Mouse (Mus musculus): ENCODE measurements at regions not wholly inside any gene's neighbourhood (a gene's known extent, or its start where the extent isn't known, plus 50 kb on each side); places are given as distances from the start of the nearest gene placed in this dataset.

DNA sequence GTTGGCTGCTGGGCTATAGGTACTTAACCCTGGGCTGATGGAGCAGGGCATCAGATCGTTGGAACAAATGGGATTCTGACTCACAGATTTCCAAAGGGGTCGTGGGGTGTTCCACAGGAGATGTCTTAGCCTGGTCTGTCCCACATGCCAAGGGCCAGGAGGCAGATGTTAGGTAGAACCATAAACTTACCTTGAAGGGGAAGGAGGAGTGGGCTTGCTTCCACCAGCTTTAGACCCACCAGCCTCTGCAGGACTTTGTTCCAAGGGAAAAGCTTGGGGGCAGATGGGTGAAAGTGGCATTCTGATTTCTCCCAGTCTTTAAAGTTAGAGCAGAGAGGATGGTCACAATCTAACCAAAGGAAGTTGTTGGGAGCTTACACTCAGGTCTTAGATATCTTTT is 165.7 kb upstream of the Agap1 start:
- DNase-seq (ENCODE audit: low spot score) = no peak

DNA sequence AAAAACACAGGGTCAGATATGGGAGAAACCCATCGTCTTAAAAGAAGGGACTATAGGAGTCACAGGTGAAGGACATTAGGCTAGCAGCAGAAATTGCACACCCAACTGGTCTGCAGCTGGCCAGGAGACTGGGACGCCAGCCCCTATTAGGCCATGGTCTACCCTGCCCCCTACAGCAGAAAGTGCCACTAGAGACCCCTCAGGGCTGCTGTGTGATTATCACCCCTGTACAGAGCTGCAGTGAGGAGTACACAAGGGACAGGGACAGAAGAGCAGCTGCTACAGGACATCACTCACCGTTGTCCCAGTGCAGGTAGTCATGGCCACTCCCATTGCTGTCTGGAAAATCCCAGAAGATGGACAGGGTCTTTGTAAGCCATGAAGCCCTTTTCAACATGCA is 157.9 kb upstream of the Agap1 start:
- no peak for DNase-seq (ENCODE audit: low spot score)

- DNase-seq (ENCODE audit: low spot score) = no peak
These were observed 156.8 kb upstream of the Agap1 start for GRCm38 (mm10) chr1:89297766-89298165.

DNA sequence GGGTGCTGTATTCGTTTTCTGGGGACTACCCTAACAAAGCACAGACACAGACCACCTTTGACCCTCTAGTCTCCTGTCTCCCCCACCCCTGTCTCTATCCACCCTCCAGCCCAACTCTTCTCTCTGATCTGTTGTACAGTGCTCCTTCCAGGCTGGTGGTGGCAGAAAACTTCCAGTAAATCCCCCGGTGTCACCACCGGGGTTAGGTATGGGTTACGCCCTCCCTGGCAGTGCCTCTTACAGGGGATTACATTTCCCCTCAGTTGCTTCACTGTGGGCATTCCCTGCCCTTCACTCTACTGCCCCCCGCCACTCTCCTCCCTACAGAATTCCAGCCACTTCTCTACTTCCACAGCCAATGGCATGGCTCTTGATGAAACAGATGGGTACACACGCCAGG is 153.5 kb upstream of the Agap1 start:
- DNase-seq (ENCODE audit: low spot score) = no peak

DNA sequence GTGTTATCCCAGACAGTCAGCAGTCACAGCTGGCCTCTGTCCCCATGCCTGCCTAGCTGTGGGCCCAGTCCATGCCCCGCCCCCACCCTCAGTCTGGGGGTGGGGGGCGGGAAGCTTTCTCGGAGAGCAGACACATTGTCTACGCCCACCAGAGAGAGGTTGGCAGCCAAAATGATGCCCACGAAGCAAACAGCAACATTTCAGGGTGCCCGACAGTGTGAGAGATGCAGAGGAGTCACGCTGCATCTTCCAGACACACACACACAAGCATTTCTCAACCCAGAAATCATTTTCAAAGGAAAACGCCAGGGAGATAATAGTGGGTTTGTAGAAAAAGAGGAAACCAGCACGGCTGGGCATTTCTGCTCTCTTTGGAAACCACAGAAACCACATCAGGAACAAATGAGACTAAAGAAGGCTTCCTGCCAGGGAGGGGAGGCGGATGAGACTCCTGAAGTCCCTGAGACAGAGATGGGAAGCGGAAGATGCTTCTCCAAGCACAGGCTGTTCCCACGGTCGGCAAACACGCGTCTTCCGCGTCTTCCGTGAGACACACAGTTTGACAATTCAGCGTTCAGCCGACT is 152.1 kb upstream of the Agap1 start:
- no peak for DNase-seq (ENCODE audit: low spot score)

- no peak for DNase-seq (ENCODE audit: low spot score)
These were observed 149.4 kb upstream of the Agap1 start for GRCm38 (mm10) chr1:89305171-89305570.

GRCm38 (mm10) chr1:89308788-89309187 is 145.8 kb upstream of the Agap1 start:
- DNase-seq (ENCODE audit: low spot score) = no peak

- DNase-seq (ENCODE audit: low spot score) = no peak
These were observed 141.5 kb upstream of the Agap1 start for GRCm38 (mm10) chr1:89313064-89313463.

GRCm38 (mm10) chr1:89317897-89318296 is 136.7 kb upstream of the Agap1 start:
- no peak for DNase-seq (ENCODE audit: low spot score)

- no peak for DNase-seq (ENCODE audit: low spot score)
These were observed 135.9 kb upstream of the Agap1 start for GRCm38 (mm10) chr1:89318663-89319062.

DNA sequence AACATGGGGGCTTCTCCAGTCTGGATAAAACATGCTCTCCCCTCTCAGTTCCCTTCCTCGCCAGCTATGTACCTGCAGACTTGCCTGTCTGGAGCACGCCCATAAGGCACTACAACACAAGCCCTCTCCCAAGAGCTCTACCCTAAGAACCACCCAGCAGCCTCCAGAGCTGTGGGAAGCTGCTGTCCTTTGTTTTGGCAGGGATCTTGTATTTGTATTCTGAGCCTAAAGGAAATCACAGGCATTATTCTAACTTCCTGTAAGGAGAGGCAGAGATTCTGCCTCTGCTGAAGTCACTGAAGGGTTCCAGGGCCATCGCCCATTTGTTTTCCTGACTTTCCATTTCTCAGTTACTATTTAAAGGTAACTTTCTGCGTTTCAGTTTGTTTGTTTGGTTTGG is 132.0 kb upstream of the Agap1 start:
- DNase-seq (ENCODE audit: low spot score) = no peak

DNA sequence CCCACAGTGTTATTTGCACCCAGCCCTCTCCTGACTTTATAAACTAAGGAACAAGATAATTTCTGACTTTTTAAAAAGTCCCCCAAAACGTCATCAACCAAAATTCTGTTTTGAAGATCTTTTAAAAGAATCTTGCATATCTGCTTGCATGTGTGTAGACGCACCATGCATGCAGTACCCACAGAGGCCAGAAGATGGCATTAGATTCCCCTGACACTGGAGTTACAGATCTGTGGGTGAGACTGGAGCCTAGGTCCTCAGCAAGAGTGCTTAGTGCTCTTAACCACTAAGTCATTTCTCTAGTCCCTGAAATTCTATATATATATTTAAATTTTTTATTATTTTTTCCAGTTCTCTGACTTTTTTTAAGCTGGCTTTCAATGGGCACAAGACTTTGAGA is 131.5 kb upstream of the Agap1 start:
- DNase-seq (ENCODE audit: low spot score) = no peak

DNA sequence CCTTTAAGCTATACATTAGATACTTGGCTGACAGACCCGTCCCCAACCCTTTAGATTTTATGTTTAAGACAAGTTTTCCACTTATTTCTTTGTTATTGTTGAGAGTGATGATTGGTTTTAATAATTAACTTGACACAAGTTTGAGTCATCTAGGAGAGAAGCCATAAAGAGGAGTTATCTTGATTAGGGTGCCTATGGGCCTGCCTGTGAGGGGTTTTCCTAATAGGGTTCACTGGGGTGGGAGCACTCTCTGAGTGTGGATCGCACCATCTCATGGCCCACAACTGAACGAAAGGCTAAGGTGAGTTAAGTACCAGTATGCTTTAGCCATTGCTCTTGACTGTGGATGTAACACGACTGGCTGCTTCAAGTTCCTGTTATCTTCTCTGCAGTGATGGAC is 123.3 kb upstream of the Agap1 start:
- no peak for DNase-seq (ENCODE audit: low spot score)

DNA sequence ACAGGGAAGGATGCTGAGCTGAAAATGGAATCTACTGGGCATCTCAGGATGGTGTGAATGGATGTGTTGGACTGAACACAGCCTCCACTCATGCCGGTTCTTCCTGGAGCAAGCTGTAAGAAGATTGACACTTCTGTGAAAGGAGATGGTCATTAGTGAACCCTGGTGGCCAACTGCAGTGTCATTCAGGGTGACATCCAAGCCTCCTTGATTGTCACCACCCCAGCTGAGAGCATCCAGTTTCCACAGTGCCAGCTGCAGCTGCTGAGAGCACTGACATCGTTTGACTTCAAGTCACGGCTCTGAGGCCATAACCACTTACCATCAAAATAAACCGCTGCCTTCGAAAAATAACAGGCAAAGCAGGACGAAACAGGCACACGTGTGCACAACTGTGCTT is 121.9 kb upstream of the Agap1 start:
- DNase-seq (ENCODE audit: low spot score) = no peak

GRCm38 (mm10) chr1:89337861-89338260 is 116.7 kb upstream of the Agap1 start:
- DNase-seq (ENCODE audit: low spot score) = no peak

GRCm38 (mm10) chr1:89342794-89343193 is 111.8 kb upstream of the Agap1 start:
- no peak for DNase-seq (ENCODE audit: low spot score)

- DNase-seq (ENCODE audit: low spot score) = peak; percentile 4
These were observed 110.1 kb upstream of the Agap1 start for GRCm38 (mm10) chr1:89344546-89344945.

DNA sequence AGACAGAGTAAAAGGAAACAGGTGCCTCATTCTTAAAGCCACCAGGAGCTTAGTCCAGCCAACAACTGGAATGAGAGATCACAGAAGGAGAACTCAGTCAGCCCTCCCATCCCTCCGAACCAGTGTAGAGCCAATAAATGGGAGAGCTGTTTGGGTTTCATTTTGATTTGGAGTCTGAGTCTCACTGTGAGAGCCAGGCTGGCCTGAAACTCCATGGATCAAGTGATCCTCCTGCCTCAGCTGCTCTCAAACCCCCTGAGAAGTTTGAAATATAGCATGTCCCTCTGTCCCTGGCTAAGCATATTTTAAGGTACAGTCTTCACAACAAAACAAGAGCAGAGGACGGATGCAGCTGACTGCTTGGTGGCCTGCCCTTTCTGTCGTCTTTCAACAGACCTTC is 107.3 kb upstream of the Agap1 start:
- no peak for DNase-seq (ENCODE audit: low spot score)

- DNase-seq (ENCODE audit: low spot score) = no peak
These were observed 101.7 kb upstream of the Agap1 start for GRCm38 (mm10) chr1:89352936-89353335.

- DNase-seq (ENCODE audit: low spot score) = no peak
These were observed 95.3 kb upstream of the Agap1 start for GRCm38 (mm10) chr1:89359257-89359656.

GRCm38 (mm10) chr1:89364547-89365305 is 89.9 kb upstream of the Agap1 start:
- DNase-seq (ENCODE audit: low spot score) = no peak

DNA sequence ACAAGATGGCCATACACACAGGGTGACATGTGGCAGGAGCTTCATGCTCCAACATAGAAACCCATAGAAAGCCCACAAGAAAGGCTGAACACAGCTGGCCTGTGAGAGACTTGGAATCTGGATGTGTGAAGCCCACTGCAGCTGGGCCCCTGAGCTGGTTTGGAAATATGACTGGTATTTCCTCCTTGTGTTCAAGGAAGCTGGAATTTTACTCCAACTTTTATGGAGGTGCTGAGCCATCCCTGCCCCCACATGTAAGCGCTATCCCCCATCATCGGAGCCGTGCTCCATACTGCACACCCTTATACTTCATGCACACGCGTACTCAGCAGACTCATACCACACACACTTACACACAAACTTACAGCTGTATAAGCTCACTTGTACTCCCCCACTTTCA is 87.7 kb upstream of the Agap1 start:
- no peak for DNase-seq (ENCODE audit: low spot score)

GRCm38 (mm10) chr1:89373806-89374205 is 80.8 kb upstream of the Agap1 start:
- DNase-seq (ENCODE audit: low spot score) = no peak

DNA sequence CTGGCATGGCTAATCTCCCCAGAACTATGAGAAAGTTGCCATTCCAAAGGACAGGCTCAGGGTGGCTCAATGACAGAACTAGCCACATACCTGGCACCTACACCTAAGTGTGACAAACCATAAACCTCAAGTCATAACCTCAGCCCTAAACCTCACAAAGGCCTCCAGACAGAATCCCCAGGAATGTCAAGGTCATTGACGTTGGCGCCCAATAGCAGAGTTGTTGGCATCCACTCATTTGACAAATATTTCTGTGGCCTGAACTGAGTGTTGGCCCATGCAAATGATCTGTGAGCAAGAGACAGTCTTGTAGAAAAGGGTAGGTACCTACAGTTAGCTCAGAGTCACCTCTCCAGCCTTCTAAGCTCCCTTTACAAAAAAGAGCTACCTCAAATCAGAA is 80.3 kb upstream of the Agap1 start:
- no peak for DNase-seq (ENCODE audit: low spot score)
